Mouse (Mus musculus): ENCODE data around the gene Acadsb.
A peak's percentile ranks its signal among the peaks of the same experiment; 100 is the strongest.
"Not testable (repeated sequence)": the region's sequence is repeated elsewhere in the genome, so short reads cannot be mapped to it uniquely, and the experiment has no call there.

Acadsb gene

GRCm38 (mm10) chr7:131410416-131411058 lies at the start of gene Acadsb, which contains the start of gene Ikzf5:
Acadsb (plus strand) TSS chr7:131410601.
Ikzf5 (minus strand) TSS chr7:131410521.
- peak; percentile 82 for DNase-seq (ENCODE audit: extremely low spot score, low read depth, low spot score)

DNA sequence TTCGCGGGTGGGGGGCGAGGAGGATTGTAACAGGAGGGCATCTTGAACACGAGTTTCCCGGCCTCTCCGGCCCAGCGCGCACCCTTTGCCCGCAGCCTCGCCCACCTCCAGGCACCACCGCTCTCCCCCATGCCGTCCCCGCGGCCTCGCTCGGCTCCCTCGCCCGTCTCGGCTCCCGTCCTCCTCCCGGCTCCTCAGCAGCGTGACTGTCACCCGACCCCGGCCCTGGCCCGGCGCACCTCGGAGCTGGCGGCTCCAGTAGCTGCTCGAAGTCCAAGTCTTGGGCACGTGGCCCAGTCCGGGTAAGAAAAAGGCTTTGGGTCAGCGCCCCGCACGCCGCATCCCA lies 48.2 kb upstream of the Acadsb start:
- no peak for DNase-seq (ENCODE audit: extremely low spot score, low read depth, low spot score)

DNA sequence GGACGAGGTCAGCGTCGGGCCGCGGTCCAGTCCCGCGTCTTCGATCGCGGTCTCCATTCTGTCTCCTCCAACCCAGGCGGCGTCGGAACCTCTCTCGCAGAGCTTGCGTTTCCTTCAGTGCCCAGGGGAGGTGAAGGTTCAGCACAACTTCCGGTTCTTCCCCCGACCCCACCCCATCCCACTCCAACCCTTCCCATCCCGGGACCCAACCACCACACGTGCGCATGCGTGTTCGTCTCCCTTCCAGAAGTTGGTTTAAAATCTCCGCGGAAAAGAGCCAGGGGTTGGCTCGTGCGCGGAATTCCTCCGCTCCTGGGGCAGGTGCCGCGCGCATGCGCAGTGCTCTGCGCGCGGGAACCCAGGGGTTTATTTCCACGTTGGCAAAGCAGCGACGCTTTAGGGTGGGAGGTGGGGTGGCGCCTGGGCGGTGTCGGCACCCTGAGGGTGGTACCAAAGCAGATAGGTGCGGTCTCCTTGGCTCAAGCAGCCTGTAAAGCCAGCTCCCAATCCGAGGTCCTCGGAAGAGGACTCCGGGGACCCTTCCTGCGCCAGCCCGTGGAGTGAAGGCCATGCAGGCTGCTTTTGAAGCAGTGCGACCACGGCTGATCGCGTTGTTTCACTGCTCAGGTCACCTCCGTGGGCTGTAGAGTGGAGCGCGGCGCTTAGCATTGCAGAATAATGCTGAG lies 47.6 kb upstream of the Acadsb start, which contains the start of gene 2310057M21Rik:
Gene 2310057M21Rik (minus strand): TSS at position 145 of the 686 bp plus-strand sequence.
- peak; percentile 97 for DNase-seq (ENCODE audit: extremely low spot score, low read depth, low spot score)

DNA sequence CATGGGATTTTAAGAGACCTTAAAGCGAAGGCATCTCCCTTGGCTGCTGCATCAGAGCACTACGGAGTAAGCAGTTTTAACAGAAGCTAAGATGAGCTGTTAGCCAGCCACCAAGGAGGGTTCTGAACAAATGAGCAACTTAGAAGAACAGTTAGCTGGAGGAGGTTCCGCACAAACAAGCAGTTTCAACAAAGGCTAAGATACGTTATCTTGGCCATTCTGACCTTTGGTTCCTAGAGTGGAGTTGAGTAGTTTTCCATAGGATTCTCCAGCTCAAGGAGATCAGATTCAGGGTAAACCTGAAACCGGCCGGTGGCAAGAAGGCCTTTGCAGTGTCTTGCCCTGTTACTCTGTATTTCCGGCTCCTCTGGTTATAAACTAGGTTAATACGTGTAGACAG lies 46.3 kb upstream of the Acadsb start:
- DNase-seq (ENCODE audit: extremely low spot score, low read depth, low spot score): no peak

DNA sequence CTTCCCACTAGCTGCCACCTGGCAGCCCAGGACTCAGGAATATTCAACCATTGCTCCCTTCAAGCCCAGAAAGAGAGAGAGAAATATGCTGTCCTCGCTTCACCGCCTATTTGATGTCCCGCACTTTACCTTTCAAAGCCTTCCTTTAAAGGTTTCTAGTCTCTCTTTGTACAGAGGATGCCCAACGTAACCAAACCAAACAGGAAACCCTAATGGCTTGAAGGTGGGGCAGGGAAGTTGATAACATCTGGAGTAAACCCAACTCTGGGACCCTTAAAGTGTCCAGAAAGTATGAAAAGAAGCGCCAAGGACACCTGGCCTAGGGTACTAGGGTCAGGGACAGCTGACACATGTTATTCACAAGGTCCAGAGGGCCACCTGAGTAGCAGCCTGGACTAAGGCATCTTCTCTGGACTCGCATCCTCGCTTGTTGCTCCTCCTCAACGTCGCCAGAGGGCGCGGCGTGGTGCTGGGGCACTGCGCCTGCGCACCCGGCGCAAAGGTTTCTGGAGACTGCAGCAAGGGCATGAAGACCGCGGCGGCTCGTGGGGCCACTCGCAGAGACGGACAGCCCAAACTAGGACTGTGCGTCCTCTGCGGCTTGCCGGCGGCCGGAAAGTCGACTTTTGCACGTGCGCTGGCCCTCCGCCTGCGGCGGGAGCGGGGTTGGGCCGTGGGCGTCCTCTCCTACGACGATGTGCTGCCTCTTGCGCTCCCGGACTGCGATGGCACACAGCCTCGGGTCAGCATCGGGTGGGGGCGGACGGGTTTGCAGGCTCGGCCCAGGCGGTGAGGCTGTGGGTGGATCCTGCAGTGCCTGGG lies 39.5 kb upstream of the Acadsb start, which contains the start of gene Pstk:
Gene Pstk (plus strand): TSS at position 494 of the 822 bp plus-strand sequence.
- DNase-seq (ENCODE audit: extremely low spot score, low read depth, low spot score): peak; percentile 78

- DNase-seq (ENCODE audit: extremely low spot score, low read depth, low spot score): peak; percentile 6
Measured at GRCm38 (mm10) chr7:131371470-131371860, 38.9 kb upstream of the Acadsb start.

- DNase-seq (ENCODE audit: extremely low spot score, low read depth, low spot score): no peak
Measured at GRCm38 (mm10) chr7:131371880-131372651, 38.3 kb upstream of the Acadsb start.

DNA sequence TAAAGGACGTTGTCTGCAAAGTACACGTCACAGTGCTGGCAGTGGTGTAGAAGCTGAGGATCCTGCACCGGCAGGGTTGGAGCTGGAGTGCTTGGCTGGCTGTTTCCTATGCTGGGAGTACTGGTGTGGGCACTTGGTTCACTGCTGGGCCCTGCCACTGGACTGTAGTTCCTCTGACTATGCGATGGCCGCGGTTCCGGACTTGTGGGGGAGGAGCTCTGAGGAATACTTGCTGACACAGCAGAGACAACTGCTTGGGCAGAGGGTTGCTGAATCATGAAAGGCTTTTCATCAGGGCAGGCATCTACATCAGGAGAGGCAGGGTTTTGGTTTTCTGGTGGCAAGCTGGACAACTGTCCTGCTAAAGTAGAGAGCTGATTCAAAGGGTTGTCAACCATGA lies 18.6 kb upstream of the Acadsb start:
- DNase-seq (ENCODE audit: extremely low spot score, low read depth, low spot score): not testable (repeated sequence)

- DNase-seq (ENCODE audit: extremely low spot score, low read depth, low spot score): peak; percentile 62
Measured at GRCm38 (mm10) chr7:131409321-131409987, 947 bp upstream of the Acadsb start.

DNA sequence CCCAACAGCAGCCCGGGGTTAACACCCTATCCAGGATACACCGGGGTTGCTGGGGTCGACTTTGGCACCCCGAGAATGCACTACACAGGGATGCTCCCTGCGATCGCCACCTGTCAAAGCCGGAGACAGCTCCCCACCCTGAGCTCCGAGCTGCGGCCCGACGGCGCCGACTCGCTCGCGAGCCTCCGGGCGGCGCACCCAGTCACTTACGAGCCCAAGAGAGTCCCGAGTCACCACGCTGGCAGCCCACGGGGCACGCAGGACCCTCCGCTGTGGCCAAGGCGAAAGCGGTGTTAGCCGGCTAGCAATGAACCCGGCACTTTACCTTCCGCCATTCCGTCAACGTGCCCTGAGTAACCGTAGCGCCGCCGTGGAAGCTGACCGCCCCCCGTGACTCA lies 414 bp upstream of the Acadsb start:
- no peak for DNase-seq (ENCODE audit: extremely low spot score, low read depth, low spot score)

GRCm38 (mm10) chr7:131411221-131411940 lies 980 bp downstream of the Acadsb start:
- DNase-seq (ENCODE audit: extremely low spot score, low read depth, low spot score): no peak

GRCm38 (mm10) chr7:131411941-131412270 lies 1.5 kb downstream of the Acadsb start:
- no peak for DNase-seq (ENCODE audit: extremely low spot score, low read depth, low spot score)

GRCm38 (mm10) chr7:131416742-131417141 lies 6.3 kb downstream of the Acadsb start:
- DNase-seq (ENCODE audit: extremely low spot score, low read depth, low spot score): not testable (repeated sequence)

- no peak for DNase-seq (ENCODE audit: extremely low spot score, low read depth, low spot score)
Measured at GRCm38 (mm10) chr7:131417605-131418004, 7.2 kb downstream of the Acadsb start.

DNA sequence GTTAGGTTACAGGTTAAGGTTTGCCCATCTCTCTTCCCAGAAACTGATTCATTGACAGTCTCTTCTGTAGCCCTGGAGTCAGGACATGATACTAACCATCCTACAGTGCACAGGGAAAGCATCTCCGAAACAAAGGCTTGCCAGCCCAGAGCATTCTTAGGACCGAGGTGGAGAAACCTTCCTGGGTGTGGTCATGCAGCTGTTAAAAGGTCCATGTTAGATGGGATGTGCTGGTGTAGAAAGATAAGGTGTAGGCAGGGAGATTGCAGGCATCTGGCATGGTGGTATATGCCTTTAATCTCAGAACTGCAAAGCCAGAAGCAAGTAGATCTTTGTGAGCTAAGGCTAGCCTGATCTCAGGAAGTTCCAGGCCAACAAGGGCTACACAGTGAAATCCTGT lies 14.5 kb downstream of the Acadsb start:
- no peak for DNase-seq (ENCODE audit: extremely low spot score, low read depth, low spot score)

DNA sequence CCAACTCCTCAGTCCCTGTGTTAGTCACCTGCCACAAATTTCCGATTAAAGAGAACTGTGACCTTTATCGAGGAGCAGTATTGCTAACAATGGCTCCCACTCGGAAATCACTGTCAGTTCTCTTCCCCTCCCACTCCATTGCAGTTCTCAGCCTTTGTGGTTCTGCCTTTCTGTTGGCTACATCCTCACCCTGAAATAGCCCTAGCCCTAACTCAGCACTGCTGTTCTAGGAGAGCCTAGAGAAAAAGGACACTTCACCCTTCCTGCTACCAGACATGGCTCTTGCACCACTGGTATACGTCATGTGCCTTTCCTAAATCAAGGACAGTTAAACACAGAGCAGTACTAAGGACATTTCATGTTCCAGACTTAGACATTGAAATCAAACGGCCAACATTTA lies 16.9 kb downstream of the Acadsb start:
- DNase-seq (ENCODE audit: extremely low spot score, low read depth, low spot score): no peak

DNA sequence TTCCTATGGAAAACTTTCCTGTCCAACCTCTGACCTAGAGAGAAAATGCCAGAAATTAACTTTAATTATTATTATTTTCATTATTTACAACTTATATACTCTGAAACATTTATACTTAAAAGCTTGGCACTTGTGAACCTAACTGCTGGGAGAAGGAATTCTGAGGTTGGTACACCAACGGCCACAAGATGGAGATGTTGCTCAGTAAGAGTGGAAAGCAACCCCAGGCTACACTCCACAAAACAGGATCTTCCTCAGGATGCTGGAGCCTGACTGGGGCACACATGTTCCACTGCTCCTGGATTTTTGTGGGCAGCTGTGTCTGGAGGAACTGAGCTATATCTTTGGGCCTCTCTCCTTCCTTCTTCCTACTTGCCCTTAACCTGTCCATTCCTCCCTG lies 21.8 kb downstream of the Acadsb start:
- no peak for DNase-seq (ENCODE audit: extremely low spot score, low read depth, low spot score)

DNA sequence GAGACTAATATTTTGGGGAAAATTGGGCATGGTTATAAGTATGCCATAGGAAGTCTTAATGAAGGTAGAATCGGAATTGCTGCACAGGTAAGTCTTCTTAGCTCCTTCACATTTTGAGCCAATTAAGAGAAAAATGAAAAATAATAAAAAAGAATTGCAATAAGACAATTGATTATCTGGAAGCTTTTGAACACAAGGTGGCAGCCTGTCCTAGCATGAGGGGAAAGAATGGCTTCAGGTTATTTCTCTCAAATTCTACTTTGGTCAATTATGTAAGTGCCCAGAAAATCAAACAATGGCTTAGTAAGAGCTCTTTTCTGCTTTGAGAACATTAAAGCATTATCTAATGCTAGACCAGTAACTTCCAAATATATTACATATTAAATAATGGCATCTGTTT lies 23.9 kb downstream of the Acadsb start:
- DNase-seq (ENCODE audit: extremely low spot score, low read depth, low spot score): no peak

- DNase-seq (ENCODE audit: extremely low spot score, low read depth, low spot score): no peak
Measured at GRCm38 (mm10) chr7:131437051-131437450, 26.6 kb downstream of the Acadsb start.

DNA sequence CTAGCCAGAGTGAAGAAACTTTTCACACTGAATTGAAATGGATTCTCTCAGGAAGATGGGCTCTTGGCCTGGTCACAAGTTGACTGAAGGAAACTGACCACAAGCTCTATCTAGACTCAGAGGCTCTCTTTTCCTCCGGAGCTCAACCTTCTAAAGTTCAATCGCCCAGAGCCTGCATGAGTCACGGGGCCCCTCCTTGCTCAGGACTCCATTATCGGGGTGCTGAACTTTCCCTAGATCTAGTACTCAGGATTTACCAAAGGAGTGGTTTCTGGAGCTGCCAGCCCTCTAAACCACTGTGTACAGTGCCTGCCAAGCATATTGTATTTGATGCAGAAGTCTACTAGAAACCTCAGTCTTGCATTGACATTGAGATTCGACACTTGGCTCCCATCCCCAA lies 46.3 kb downstream of the Acadsb start:
- no peak for DNase-seq (ENCODE audit: extremely low spot score, low read depth, low spot score)
